Mouse (Mus musculus) left cerebral cortex, adult 11 months (tissue): Measurements from ENCODE around the gene Olfr548-ps1.
"Not testable (repeated sequence)": the region's sequence is repeated elsewhere in the genome, so short reads cannot be mapped to it uniquely, and the experiment has no call there.

Experiments used
- DNase-seq: peaks from one replicate; pipeline ENCODE4 v3.0.0; 2022; ENCODE audit warnings: low spot score

Olfr548-ps1 gene

DNA sequence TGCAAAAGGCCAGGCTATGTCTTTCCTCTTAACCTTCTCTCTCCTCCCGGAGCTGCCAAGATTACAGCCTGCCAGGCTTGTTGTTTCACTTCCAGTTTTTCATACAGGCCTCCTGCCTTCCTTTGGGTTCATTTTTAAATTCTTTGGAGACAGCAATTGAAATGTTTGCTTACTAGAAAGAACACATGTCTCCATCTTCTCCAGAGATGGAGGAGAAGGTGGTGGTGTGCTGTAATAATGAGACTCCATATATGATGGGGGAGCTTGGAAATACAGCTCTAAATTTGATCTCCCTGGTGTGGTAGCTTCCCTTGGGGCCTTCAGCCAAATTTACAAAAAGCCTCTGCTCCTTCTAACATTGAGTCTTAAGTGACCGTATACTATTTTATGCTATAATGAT, at the start of gene Olfr548-ps1:
Olfr548-ps1 (plus strand) TSS at position 301 of the 400 bp plus-strand sequence.
- DNase-seq: no peak

DNA sequence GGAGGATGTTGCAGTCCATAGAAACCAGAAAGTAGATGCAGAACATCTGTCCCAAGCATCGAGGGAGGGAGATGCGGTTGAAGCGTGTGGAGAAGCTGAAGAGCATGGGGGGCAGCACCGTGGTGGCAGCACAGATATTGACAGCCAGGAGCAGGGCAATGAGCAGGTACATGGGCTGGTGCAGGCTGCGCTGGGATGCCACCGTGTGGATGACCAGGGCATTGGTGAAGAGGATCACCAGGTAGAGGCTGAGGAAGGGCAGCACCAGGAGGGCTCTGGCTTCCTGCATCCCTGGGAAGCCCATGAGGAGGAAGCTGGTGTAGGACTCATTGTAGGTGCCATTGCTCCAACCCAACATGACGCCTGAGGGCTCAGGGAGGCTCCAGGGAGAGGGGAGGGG, 46.3 kb upstream of the Olfr548-ps1 start:
- DNase-seq: not testable (repeated sequence)

DNA sequence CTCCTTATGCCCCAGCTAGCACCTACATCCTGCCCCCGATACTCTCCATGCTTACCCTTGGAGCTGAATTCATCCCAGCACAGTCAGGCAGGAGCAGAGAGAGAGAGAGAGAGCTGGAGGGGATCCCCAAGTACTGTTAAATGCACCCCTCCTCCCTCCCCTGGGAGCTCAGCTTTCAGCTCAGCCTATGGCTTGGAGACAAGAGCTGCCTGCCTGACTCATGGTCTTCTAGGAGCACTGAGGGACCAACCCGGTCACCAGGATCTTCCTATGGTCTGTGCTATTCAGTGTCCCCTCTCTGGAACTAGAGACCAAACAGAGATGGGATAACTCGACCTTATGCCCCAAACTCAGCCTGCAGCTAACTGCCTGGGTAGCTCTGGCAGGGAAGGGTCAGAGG, 41.2 kb upstream of the Olfr548-ps1 start, which contains the start of gene Olfr545:
Olfr545 (minus strand) TSS at position 101 of the 400 bp plus-strand sequence.
- no peak for DNase-seq

DNA sequence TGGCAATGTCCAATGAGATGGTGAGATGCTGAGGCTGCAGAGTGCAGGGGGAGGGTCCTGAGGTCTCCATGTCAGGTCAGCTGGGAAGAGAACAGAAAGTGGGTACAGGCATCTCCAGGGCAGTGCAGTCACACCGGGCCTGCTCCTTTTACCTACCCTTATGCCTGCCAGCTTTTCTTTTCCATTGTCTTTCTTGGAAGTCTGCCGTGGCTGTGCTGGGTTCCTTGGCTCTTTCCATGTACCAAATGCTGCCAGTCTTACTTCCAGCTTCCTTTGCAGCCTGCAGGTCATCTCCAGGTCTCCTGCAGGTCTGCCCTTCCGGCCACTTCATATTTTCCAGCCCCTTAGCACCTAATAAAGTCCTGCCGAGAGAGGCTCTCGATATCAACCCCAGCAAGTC, 38.7 kb upstream of the Olfr548-ps1 start:
- no peak for DNase-seq

DNA sequence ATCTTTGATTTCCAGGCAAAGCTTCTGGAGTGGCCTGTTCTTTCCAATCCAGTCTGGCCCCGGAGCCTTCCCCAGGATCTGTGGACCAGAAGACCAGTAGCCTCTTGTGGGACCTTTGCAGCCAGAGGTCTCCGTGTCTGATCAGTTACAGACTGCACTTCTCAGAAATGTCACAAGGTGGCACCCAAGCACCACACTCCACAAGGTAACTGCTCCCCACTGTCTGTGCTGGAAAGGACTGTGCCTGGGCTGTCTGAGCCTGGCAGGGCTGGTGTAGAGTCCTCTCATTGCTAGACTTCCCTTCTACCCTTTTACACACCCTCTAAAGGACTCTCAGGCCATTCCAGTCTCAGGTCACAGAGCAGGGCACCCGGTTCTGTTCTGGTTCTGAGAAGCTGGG, 33.8 kb upstream of the Olfr548-ps1 start:
- DNase-seq: peak; percentile 65

DNA sequence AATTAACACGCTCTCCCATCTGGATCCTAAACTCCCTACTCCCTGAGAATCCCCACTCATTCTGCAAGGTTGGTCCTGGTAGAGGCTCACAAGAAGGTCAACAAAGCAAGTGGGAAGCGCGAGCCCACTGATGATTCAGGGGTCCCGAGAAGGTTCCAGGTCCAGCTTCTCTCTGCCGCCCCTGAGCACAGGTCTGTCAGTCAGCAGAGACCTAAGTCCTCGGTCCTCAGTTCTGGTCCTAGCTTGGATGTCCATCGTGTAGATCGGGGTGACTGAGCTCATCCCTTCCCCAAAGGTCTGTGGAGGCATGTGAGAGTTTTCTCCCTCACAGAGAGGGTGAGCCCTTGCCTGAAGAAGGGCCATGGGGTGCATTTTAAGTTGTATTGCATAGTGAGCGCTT, 32.6 kb upstream of the Olfr548-ps1 start:
- DNase-seq: no peak

DNA sequence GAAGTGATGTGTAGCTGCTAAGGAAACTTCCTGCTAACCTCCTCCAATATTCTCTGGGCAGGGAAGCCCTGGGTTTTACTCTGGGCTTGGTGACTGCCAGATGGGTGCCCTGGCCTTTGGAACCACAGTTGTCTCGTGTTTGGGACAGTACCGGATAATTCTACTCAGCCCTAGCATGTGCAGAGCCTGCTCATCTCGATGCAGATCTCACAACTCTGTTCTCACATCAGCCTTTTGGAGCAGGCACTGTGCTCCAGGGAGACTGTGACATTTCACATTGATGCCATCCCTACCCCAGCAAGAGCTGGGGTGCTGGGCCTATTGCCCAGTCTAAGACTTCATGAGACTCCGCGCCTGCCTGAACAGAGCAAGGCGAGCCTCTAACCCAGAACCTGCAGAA, 32.0 kb upstream of the Olfr548-ps1 start:
- no peak for DNase-seq

DNA sequence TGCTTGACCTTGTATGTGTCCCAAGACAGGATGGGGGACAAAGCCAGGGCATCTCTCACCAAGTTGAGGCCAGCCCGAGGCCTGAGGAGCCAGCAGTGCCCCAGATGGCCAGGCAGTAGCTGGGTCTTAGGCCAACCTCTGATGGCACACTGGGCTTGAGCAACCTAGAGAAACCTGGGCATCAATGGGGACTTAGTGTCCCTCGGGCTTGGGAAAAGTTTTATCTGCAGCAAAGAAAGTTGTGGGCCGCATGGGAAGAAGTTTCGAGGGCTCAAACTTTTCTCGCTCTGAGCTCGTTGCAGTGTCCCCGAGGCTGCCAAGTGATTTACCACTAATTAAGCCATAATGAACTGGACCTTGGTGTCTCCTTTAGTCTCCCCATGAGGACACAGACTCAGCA, 31.0 kb upstream of the Olfr548-ps1 start:
- no peak for DNase-seq

DNA sequence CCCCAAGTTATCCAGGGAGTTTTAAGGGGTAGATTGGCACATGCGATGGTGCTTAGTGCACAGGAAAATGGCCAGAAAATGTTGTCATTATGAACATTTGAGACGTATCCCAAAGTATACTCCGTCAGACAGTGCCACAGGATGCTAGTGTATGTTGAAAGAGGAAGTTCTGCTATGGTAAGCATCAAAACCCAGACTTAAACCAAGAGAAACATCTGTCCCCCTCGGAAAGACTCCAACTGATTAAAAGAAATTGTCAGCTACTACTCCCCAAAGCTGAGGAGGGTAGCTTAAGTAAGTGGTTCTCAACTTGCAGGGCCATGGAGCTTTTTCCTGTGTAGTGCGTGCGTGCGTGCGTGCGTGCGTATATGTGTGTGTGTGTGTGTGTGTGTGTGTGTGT, 28.8 kb upstream of the Olfr548-ps1 start:
- DNase-seq: no peak

DNA sequence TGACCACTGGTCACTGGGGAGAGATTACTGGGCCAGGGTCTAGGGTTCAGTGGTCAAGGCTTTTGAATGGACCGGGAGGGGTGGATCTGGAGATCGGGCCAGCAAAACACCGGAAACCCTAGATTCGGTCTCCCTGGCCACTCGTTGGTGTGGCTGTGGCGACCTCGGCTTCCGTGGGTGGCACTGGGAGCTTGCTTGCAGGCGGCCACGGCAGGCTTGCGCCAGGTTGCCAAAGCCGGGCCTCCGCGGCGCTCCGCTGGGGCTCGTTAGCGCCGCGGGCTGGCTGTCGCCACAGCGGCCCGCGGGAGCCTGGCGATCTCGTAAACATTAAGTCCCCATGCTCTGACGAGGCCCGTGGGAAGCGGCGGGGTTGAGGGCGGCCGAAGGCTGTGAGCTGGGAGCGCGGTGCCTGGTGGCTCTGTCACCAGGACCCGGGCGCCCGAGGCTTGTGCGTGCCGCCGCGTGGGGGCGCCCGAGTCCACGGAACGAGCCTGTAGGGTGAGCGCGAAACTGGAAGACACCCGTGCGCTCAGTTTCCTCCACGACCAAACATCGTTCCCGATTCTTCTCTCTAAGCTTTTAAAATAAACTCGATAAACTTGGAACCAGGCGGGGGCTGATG, 27.8 kb upstream of the Olfr548-ps1 start:
- DNase-seq: peak; percentile 73

DNA sequence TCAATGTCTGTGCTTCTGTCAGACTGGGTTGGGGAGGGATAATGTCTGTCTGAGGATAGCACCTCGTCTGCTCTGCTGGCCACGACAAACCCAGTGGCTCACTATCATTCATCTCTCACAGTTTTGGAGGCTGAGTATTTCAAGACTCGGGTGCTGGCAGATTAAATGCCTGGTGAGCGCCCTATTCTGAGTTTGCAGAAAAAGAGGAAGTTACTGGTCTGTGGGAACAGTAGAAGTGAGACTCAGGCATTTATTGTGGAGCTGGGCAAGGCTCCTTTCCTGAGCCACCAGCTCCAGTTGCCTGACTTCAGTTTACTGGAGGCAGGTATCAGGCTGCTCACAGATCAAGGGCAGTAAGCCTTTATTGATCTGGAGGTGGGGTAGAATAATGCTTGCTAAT, 26.6 kb upstream of the Olfr548-ps1 start:
- no peak for DNase-seq

DNA sequence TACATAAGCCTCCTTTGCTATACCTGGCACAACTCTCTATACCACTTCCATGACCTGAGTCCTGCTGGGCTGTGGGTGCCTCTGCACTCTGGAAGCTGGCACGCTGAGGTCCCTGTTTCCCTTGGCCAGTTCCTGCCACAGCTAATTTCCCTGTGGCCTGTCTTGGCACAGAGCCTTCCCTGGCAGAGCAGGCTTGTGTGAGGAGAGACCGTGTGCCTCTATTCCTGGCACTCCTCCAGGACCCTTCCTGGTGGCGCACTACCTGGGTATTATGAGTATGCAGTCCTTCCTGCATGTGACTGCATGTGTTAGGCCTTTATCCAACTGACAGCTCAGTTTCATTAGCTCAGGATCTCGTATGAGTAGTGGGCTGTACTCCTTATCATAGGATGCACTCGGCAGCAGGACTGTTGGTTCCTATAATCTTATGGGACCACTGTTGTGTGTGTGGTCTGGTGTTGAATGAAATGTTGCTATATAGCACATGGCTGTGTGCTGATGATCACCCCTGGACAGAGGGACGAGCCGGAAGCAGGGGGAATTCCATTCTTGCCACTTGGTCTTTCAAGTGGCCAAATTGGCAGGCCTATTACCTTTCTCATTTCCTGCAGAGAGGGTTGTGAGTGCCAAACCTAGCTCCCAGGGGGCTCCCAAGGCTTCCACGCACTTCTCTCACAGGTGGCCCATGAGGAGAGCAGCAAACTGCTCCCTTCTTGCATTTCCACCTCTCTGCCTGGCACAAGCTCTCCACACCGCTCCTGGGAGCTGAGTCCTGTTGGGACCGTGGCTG, 24.2 kb upstream of the Olfr548-ps1 start:
- no peak for DNase-seq

DNA sequence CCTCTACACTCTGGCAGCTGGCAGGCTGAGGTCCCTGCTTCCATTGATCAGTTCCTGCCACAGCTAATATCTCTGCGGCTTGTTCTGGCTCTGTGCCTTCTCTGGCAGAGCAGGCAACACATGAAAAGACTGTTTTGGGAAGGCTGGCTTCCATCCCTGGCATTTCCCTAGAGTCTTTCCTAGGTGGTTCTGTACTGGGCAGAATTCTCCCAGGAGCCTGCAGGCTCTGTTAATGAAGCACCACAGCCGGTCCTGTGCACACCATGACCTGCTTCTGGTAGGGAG, 23.7 kb upstream of the Olfr548-ps1 start:
- DNase-seq: no peak

DNA sequence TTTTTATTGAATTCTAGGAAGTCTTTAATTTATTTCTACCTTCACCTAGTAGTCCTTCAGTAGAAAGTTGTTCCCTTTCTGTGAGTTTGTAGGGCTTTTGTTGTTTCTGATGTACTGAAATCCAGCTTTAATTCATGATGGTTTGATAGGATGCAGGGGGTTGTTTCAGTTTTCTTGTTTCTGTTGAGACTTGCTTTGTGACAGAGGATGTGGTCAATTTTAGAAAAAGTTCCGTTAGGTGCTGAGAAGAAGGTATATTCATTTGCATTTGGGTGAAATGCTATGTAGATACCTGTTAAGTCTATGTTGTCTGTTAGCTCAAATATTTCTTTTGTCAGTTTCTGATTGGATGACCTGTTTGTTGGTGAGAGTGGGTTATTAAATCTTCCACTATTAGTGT, 11.6 kb upstream of the Olfr548-ps1 start:
- DNase-seq: no peak

DNA sequence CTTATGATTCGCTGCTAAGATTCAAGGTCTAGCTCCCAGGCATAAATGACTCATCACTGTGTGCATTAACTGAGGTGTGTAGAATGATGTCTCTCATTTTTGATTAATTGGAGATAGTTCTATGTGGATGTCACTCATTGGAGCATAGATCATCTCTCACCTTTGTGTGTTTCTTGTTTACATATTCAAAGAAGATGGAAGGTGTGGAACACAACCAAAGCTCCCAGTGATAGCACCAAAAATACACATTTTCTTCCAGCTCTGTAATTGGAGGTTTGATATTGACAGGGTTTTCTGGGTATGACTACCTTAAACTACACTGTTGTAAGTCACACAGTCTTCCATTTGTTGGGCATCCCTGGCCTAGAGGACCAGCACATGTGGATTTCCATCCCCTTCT, 6.2 kb upstream of the Olfr548-ps1 start, which contains the start of gene Olfr547:
Olfr547 (plus strand) TSS at position 301 of the 400 bp plus-strand sequence.
- no peak for DNase-seq

DNA sequence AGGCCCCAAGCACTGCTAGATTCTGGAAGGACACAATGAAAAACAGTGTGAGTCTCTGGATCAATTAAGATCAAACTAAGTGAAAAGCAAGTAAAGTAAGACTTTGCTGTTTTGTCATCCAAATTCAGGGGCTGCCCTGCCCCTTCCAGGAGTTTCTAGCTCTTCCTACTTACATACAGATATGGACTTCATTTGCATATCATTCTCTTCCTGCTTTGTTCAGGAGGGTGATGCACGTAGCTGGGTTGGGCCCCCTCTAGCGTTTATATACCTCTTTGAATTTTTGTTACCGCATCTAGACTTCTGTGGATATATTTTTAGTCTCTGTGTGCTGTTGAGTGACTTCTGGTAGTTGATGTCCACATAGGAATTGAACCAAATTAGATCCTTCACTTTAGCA, 555 bp downstream of the Olfr548-ps1 start:
- no peak for DNase-seq

DNA sequence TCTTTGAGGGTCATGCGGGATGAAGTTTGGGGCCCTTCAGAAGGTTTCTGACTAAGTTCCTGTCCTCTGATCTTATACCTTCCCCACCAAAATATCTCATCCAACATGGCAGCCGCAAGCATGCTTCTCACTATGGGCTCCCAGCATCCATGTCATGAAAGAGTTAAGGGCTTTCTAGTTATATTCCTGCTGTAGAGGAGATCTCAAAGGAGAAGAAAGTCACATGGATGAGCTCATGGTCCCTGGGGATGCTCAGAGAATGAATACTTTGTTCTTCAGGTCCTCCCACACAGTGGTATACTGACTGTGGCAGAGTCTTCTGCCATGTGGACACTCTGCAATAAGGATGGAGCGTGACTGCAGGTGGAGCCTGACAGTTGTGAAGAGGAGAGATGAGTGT, 8.9 kb downstream of the Olfr548-ps1 start, which contains the start of gene Olfr549:
Olfr549 (plus strand) TSS at position 301 of the 400 bp plus-strand sequence.
- DNase-seq: no peak

DNA sequence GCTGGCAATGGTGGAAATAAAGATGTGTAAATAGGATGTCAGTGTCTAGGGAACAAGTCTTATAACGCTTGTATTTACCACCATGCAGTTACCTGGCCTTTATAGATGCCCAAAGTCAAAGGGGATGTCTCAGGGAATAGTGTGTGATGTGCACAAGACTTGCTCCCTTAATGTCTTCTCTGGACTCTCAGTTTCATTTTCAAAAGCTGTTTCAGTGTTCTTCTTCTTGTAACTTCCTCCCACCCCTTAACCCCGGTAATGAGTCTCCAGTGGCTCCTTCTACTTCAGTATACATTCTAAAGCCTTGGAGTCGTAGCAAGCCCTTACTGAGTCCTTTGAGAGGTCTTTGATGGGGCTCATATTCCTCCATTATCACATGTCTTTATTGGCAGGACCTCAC, 12.6 kb downstream of the Olfr548-ps1 start:
- DNase-seq: no peak

DNA sequence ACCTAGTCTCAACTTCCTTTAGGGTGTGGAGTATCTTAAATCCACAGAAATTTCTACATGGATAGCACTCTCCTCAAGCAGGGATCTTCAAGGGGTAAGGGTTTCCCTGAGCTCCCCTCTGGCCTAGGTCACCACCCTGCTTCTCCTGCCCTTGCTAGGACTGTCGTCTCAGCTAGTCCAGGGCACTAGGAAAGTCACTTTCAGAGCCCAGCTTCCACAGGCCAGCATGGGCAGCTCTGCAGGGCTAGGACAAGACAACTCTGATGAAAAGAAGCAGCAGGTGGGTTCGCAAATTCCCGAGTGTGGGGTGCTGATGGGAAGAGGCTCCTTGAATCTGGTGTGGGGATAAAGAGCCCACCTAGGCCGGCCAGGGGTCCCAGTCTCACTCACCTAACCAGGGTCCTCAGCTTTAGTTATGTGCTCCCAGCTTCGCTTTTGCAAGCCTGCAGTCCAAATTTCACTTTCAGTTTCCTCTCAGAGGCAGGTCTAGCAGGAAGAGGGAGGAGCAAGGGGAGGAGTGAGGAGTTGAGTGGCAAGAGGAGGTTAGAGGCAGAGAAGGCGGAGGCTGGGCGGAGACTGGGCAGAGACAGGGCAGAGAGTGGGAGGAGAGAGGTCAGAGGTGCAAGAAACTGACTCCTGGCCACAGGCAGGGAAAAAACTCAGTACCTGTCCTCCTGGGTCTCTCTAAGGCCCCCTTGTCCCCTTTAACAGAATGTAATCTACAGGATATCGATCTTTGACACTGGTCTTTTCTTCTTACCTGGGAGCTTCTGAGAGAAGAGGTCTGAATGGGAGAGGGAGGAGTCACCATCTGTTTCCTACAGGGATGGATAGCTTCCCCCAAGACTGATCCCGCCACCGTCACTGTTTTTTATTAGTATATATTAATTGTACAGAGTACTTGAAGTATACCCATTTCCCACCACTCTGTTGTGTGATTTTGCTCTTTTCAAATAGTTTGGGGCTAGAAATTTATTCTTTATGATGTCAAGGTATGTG, 24.6 kb downstream of the Olfr548-ps1 start, which contains the start of gene Trim21:
Trim21 (minus strand) TSS at position 488 of the 999 bp plus-strand sequence.
- peak; percentile 47 for DNase-seq

DNA sequence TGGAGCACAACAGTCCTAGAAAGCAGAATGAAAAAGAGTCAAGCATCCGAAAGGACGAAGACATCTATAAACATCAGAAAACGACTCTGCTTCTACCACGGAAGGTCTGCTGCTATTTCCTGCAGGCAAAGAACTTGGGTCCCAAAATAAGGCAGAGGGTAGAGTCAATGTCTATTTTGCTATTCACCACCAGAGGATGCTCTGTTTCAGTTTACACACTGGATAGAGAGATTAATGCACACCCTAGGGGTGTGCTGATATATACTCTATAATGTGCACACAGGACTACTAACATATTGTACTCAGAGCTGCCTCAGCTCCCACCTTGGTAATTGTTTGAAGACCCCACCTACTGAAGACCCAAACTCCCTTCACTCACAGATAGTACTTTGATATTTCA, 25.5 kb downstream of the Olfr548-ps1 start:
- no peak for DNase-seq

DNA sequence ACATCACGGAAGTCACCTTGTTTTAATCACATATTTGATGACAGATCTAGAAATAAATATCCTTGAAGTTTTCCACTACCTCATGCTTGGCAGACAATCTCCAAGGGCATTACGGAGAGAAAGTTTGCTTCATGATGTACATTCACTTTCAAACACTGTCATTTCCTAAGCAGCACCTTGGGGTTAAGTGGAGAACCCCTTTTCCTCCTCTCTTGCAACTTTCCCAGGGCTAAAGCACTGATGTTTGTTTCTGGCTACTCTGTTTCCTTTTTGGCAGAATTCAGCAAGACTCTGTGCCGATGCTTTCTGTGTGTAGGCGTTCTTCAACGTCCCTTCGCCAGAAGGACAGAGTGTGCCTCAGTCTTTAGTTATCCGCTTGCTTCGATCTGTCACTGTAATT, 30.4 kb downstream of the Olfr548-ps1 start, which contains the start of gene Olfr550:
Olfr550 (plus strand) TSS at position 301 of the 400 bp plus-strand sequence.
- no peak for DNase-seq

DNA sequence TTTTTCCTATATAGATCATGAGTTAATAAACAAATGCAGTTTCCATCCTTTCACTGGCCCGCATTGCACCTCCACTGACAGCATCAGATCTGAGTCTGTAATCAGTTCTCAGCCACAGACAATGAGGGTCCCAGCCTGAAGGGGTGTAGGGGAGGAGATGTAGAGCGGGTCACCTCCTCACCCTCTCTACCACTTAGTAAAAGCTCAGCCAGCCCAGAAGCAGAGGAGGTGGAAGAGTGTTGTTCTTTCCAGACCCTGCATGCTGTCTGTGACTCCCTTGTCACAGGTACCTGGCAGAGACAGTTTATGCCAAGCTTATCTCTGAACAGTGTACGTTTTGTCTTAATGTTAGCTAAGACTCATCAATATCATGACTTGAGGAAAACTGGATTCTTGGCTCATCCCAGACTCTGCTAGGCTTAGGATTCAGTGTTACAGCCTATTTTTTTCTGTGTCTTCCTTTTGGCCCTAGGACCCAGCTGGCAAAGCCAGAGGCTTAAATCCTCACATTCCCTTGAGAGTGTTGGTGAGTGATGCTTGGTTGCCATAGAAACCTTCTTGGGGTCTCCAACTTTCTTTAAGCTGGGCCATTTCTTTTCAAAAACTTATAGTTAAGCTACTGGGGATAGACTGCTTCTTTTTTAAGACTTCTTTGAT, 32.6 kb downstream of the Olfr548-ps1 start:
- no peak for DNase-seq
